Mouse (Mus musculus): ENCODE measurements around the gene Snn. TPM values are rescaled to one million over a fixed set of nuclear protein-coding genes. Genes with fewer than 3 reads are reported as not detected.
"Not testable (repeated sequence)": the region's sequence is repeated elsewhere in the genome, so short reads cannot be mapped to it uniquely, and the experiment has no call there.

Snn gene
- 4.9 and 6.0 TPM in 2 replicates for polyA plus RNA-seq (2016; fragmentation: Nextera tagmentation; extraction: Ambion mirVana)

GRCm38 (mm10) chr16:11060645-11061044, at the start of gene Snn:
TSS of gene Snn (plus strand) at chr16:11060945.
- Histone ChIP-seq H3K4me3 (no peak within 1 kb of the TSS), H3K27ac (no peak within 1 kb of the TSS), H3K9ac (no peak within 1 kb of the TSS), H3K9me3 (replicated peaks) (no peaks in the 10 kb centered on the region), H3K27me3 (replicated peaks) (peaks cover 14% of the 10 kb centered on the region), H3K4me2 (no peak within 1 kb of the TSS), H3K4me1 (peaks cover 10% of the 10 kb centered on the region), H3K36me3 (no peaks in the 10 kb centered on the region)
- WGBS (ENCODE audit: insufficient replicate concordance): 63% methylated on average over 4 of the region's 4 CpGs
- ATAC-seq: no peak

DNA sequence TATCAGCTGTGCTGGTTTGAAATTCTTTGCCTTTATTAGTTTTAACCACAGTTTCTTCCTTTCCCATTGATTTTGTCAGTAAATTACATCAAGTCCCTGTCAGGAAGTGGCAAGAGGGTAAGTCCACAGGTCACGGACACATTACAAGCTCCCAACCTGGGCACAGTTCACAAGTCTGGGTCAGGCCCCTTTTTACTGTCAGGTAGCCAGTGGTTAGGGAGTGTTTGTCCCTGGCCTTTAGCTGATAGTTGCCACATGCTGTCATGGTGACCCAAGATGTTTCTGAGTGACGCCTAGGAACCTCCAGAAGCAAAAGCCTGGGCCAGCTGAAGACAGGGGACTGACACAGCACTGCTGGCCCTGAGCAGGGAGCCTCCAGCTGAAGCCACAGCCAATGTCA, 49.5 kb upstream of the Snn start:
- 23% methylated on average over 2 of the region's 2 CpGs for WGBS (ENCODE audit: insufficient replicate concordance)
- Histone ChIP-seq H3K4me3 (no peak overlapping the region), H3K9me3 (replicated peaks) (no peaks in the 10 kb centered on the region), H3K9ac (no peak overlapping the region), H3K27me3 (replicated peaks) (no peaks in the 10 kb centered on the region), H3K36me3 (no peaks in the 10 kb centered on the region), H3K4me2 (no peak overlapping the region), H3K4me1 (peaks cover 28% of the 10 kb centered on the region), H3K27ac (no peak overlapping the region)
- no peak for ATAC-seq

- H3K9me3 ChIP-seq (replicated peaks): no peaks in the 10 kb centered on the region
- no peak for ATAC-seq
Measured at GRCm38 (mm10) chr16:11011939-11012338, 48.8 kb upstream of the Snn start.

DNA sequence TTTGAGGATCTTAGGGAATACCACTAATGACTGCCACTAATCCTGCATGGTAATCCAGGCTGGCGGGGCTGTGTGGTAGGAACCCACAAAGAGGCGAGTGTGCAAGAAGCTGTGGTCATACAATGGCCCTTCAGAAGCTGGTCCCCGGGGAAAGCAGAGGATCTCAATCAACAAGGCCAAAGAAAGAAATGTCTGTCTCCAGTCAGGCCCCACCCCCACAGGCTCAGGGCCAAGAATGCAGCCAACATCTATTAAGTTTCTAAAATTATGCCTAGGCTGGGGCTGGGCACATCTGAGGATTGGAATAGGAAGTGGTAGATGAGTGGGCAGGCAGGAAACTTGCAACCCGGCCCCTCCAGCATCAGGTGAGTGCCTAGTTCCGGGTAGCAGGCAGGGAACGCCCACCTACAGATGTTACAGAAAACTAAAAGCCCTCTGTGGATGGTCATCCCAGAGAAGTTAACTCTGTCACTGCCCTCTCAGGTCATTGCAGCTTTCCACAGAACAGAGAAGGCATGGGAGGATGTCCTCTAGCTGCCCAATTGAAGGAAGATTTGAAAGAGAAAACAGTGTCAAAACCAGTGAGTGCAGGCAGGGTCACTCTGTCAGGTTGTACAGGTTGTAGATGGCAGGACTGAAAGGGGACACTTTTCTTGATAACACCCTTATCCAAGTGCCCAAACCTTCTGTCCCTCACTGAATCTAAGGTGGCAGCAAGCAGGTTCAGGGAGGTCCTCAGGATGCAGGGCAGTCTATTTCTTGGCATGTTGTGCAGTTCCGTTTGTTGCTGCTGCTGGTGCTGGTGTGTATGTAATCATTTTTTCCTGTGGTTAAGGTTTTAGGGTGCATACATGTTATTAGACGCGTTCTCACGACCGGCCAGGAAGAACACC, 47.9 kb upstream of the Snn start:
- no peaks in the 10 kb centered on the region for H3K27me3 ChIP-seq (replicated peaks)
- no peak overlapping the region for H3K4me3 ChIP-seq
- H3K4me1 ChIP-seq: peaks cover 19% of the 10 kb centered on the region
- no peaks in the 10 kb centered on the region for H3K9me3 ChIP-seq (replicated peaks)
- WGBS (ENCODE audit: insufficient replicate concordance): 58% methylated on average over 11 of the region's 11 CpGs
- no peak for ATAC-seq
- no peak overlapping the region for H3K4me2 ChIP-seq
- H3K9ac ChIP-seq: no peak overlapping the region
- H3K36me3 ChIP-seq: no peaks in the 10 kb centered on the region
- no peak overlapping the region for H3K27ac ChIP-seq

More at GRCm38 (mm10) chr16:11011939-11012338, 48.8 kb upstream of the Snn start:
- no peak overlapping the region for H3K9ac ChIP-seq
- no peaks in the 10 kb centered on the region for H3K27me3 ChIP-seq (replicated peaks)
- H3K4me3 ChIP-seq: no peak overlapping the region
- no peak overlapping the region for H3K27ac ChIP-seq
- H3K4me1 ChIP-seq: peaks cover 22% of the 10 kb centered on the region
- H3K4me2 ChIP-seq: no peak overlapping the region
- WGBS (ENCODE audit: insufficient replicate concordance): 39% methylated on average over 4 of the region's 4 CpGs
- H3K36me3 ChIP-seq: no peaks in the 10 kb centered on the region

DNA sequence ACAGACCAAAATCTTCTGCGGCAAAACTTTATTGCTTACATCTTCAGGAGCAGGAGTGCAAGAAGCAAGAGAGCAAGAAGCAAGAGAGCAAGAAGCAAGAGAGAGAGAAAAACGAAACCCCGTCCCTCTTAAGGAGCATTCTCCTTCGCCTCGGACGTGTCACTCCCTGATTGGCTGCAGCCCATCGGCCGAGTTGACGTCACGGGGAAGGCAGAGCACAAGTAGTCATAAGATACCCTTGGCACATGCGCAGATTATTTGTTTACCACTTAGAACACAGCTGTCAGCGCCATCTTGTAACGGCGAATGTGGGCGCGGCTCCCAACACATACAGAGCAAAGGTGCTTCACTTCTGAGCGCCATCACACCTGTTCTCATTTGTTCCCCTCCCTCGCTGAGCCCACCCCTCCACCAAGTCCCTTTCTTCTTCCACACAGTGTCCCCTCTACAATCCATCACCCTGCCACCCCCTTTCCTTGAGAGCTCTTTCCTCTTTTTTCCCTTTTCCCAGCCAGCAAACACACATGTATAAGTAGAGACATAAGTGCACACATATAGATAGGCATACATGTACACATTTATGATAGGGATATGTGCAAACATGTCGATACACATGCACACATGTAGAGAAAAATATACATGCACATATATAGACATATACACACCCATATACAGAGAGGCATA, 47.1 kb upstream of the Snn start:
- H3K27ac ChIP-seq; H3K4me3 ChIP-seq; H3K9ac ChIP-seq; ATAC-seq; H3K9me3 ChIP-seq (replicated peaks); H3K36me3 ChIP-seq; H3K4me2 ChIP-seq; H3K27me3 ChIP-seq (replicated peaks): not testable (repeated sequence)
- peaks cover 11% of the 10 kb centered on the region for H3K4me1 ChIP-seq
- WGBS (ENCODE audit: insufficient replicate concordance): 78% methylated on average over 15 of the region's 19 CpGs

DNA sequence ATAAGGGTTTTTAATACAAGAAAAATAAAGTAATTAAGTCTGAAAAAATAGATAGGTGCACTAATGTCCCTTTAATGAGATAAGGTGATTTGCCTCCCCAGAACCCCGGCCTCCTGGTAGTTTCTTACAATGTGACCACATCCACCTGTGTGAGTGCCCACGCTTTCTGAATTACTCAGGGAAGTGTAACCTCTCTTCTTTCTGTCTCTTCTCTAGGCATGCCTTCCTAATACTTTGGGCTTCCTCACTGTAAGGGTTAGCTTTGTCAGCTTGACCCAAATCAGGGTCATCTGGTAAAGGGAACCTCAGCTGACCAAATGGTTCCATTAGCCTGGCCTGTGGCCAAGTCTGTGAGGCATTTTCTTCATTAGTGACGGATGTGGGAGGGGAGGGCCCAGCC, 46.3 kb upstream of the Snn start:
- H3K9ac ChIP-seq: no peak overlapping the region
- ATAC-seq: no peak
- no peak overlapping the region for H3K4me3 ChIP-seq
- peaks cover 5% of the 10 kb centered on the region for H3K4me1 ChIP-seq
- no peaks in the 10 kb centered on the region for H3K27me3 ChIP-seq (replicated peaks)
- H3K9me3 ChIP-seq (replicated peaks): no peaks in the 10 kb centered on the region
- WGBS (ENCODE audit: insufficient replicate concordance): 75% methylated on average over 3 of the region's 3 CpGs
- H3K4me2 ChIP-seq: no peak overlapping the region
- H3K36me3 ChIP-seq: no peaks in the 10 kb centered on the region
- H3K27ac ChIP-seq: no peak overlapping the region

GRCm38 (mm10) chr16:11016353-11016752, 44.4 kb upstream of the Snn start:
- no peak overlapping the region for H3K9ac ChIP-seq
- no peaks in the 10 kb centered on the region for H3K36me3 ChIP-seq
- no peak overlapping the region for H3K4me3 ChIP-seq
- no peaks in the 10 kb centered on the region for H3K9me3 ChIP-seq (replicated peaks)
- no peak for ATAC-seq
- WGBS (ENCODE audit: insufficient replicate concordance): 56% methylated on average over 4 of the region's 4 CpGs
- H3K27ac ChIP-seq: no peak overlapping the region
- H3K4me2 ChIP-seq: no peak overlapping the region
- peaks cover 5% of the 10 kb centered on the region for H3K4me1 ChIP-seq
- H3K27me3 ChIP-seq (replicated peaks): no peaks in the 10 kb centered on the region

GRCm38 (mm10) chr16:11017807-11018595, 42.7 kb upstream of the Snn start:
- Histone ChIP-seq H3K27ac (no peak overlapping the region), H3K9ac (no peak overlapping the region), H3K27me3 (replicated peaks) (no peaks in the 10 kb centered on the region), H3K9me3 (replicated peaks) (no peaks in the 10 kb centered on the region), H3K36me3 (no peaks in the 10 kb centered on the region), H3K4me3 (no peak overlapping the region), H3K4me1 (no peaks in the 10 kb centered on the region), H3K4me2 (no peak overlapping the region)
- ATAC-seq: no peak; the same call in 1 of the 2 replicates
- 46% methylated on average over 11 of the region's 11 CpGs for WGBS (ENCODE audit: insufficient replicate concordance)

- no peak overlapping the region for H3K4me2 ChIP-seq
Measured at GRCm38 (mm10) chr16:11021403-11022112, 39.2 kb upstream of the Snn start.

GRCm38 (mm10) chr16:11022113-11022489, 38.6 kb upstream of the Snn start:
- no peaks in the 10 kb centered on the region for H3K36me3 ChIP-seq
- no peak overlapping the region for H3K9ac ChIP-seq
- WGBS (ENCODE audit: insufficient replicate concordance): 69% methylated on average over 4 of the region's 4 CpGs
- no peak overlapping the region for H3K4me3 ChIP-seq
- H3K4me1 ChIP-seq: no peaks in the 10 kb centered on the region
- no peak overlapping the region for H3K4me2 ChIP-seq
- no peaks in the 10 kb centered on the region for H3K9me3 ChIP-seq (replicated peaks)
- H3K27ac ChIP-seq: no peak overlapping the region
- no peak for ATAC-seq
- no peaks in the 10 kb centered on the region for H3K27me3 ChIP-seq (replicated peaks)

More at GRCm38 (mm10) chr16:11021403-11022112, 39.2 kb upstream of the Snn start:
- H3K27me3 ChIP-seq (replicated peaks): no peaks in the 10 kb centered on the region
- H3K4me1 ChIP-seq: no peaks in the 10 kb centered on the region
- no peak overlapping the region for H3K9ac ChIP-seq
- H3K4me3 ChIP-seq: no peak overlapping the region
- WGBS (ENCODE audit: insufficient replicate concordance): 57% methylated on average over 3 of the region's 3 CpGs
- no peaks in the 10 kb centered on the region for H3K36me3 ChIP-seq
- no peak overlapping the region for H3K27ac ChIP-seq
- no peak for ATAC-seq
- no peaks in the 10 kb centered on the region for H3K9me3 ChIP-seq (replicated peaks)

DNA sequence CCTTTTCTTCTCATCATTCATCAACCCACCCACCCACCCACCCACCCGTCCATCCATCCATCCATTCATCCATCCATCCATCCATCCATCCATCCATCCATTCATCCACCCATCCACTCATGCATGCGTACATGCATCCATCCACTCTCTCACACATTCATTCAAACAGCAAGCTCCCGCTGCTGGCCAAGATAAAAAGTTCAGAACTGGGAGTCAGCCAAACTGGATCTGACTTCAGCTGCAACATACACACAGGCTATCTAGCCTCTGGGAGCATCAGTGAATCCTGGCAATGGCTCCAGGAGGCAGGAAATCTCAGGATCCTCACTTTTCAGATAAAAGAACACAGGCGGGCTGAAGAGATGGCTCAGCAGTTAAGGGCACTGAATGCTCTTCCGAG, 37.1 kb upstream of the Snn start:
- no peak overlapping the region for H3K4me2 ChIP-seq
- H3K9me3 ChIP-seq (replicated peaks): no peaks in the 10 kb centered on the region
- H3K27ac ChIP-seq: no peak overlapping the region
- H3K4me3 ChIP-seq: no peak overlapping the region
- WGBS (ENCODE audit: insufficient replicate concordance): 69% methylated on average over 5 of the region's 5 CpGs
- H3K36me3 ChIP-seq: no peaks in the 10 kb centered on the region
- H3K9ac ChIP-seq: no peak overlapping the region
- no peak for ATAC-seq
- no peaks in the 10 kb centered on the region for H3K27me3 ChIP-seq (replicated peaks)
- no peaks in the 10 kb centered on the region for H3K4me1 ChIP-seq
